21 mouse cellular contexts compared by ENCODE assay signal in the genomic region with DNA sequence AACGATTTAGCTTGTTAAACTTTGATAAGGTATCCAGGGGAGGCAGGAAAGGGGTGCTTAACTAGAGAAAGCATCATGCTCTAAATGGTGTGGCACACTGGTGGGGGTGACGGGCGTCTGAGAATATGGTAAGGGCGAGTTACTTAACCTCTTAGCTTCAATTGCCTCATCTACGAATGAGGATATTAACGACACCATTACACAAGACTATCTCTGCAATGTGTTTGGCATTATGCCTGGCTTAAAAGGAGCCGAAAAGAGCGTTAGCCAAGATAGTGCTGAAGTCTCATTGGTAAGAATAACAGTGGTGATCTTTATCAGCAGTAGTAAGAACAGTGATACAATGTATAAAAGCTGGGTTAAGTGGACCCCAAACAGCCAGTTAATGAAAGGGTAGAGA.
DNase-seq lines count a peak whose midpoint lies in the region; ATAC-seq and TF ChIP-seq lines count a peak whose summit lies in the region.
"Had no signal": no experiment of that assay in that cellular context is flagged by ENCODE, and none has a peak within 500 bp of the region (broad histone marks: within the 10 kb centered on the region; RNA-seq: fewer than 3 reads in every experiment).

No protein-coding gene starts in this region.

- TF ChIP-seq POLR2A in liver, adult 2 months (IDR thresholded peaks at IDR 0.05; ENCODE audit: extremely low read depth, insufficient read depth, low read length), result no peak

- no peaks in the 10 kb centered on the region for H3K36me3 ChIP-seq in liver, adult 2 months (ENCODE audit: control insufficient read depth, insufficient read depth, low read length)
- no peaks in the 10 kb centered on the region for H3K36me3 ChIP-seq in liver, embryonic 11.5 days (ENCODE audit: control insufficient read depth, insufficient read depth, low read length)
- H3K36me3 ChIP-seq: embryonic facial prominence, embryonic 15.5 days; heart, embryonic 15.5 days; liver, embryonic 12.5 days; stomach, embryonic 15.5 days had no signal

- H3K79me2 ChIP-seq in liver, adult 2 months (ENCODE audit: control insufficient read depth, insufficient read depth, low read length), result no peaks in the 10 kb centered on the region

- no peaks in the 10 kb centered on the region for H3K27me3 ChIP-seq in liver, adult 2 months (ENCODE audit: control insufficient read depth, insufficient read depth, low read length)
- no peaks in the 10 kb centered on the region for H3K27me3 ChIP-seq in liver, embryonic 11.5 days (replicated peaks; ENCODE audit: control insufficient read depth, insufficient read depth, low read length)
- H3K27me3 ChIP-seq: embryonic facial prominence, embryonic 15.5 days; heart, embryonic 15.5 days; liver, embryonic 12.5 days; stomach, embryonic 15.5 days had no signal

- H3K9me3 ChIP-seq in liver, embryonic 11.5 days (ENCODE audit: control insufficient read depth, low read length), result no peaks in the 10 kb centered on the region
- H3K9me3 ChIP-seq: embryonic facial prominence, embryonic 15.5 days; heart, embryonic 15.5 days; liver, embryonic 12.5 days; stomach, embryonic 15.5 days had no signal

- H3K4me3 ChIP-seq in liver, adult 2 months (ENCODE audit: insufficient read depth, low read depth, low read length), result no peak overlapping the region
- H3K4me3 ChIP-seq in liver, embryonic 11.5 days (ENCODE audit: low read depth, low read length), result no peak overlapping the region
- H3K4me3 ChIP-seq: embryonic facial prominence, embryonic 15.5 days; heart, embryonic 15.5 days; liver, embryonic 12.5 days; stomach, embryonic 15.5 days had no signal

- H3K9ac ChIP-seq in liver, adult 2 months (ENCODE audit: low read depth, low read length), result no peak overlapping the region
- no peak overlapping the region for H3K9ac ChIP-seq in liver, embryonic 11.5 days (ENCODE audit: low read depth, low read length)
- H3K9ac ChIP-seq: embryonic facial prominence, embryonic 15.5 days; heart, embryonic 15.5 days; hindbrain, embryonic 14.5 days; liver, embryonic 12.5 days; stomach, embryonic 15.5 days had no signal

- no peak for TF ChIP-seq CTCF in liver, adult 2 months (IDR thresholded peaks at IDR 0.05; ENCODE audit: low read depth, low read length)

- H3K4me2 ChIP-seq in liver, embryonic 11.5 days, result no peak overlapping the region
- H3K4me2 ChIP-seq: embryonic facial prominence, embryonic 15.5 days; heart, embryonic 15.5 days; hindbrain, embryonic 14.5 days; liver, embryonic 12.5 days; midbrain, embryonic 11.5 days; stomach, embryonic 15.5 days had no signal

- DNase-seq in adrenal gland, adult 2 months, result peak; percentile 7
- DNase-seq in adrenal gland, postnatal 25 days, result no peak
- DNase-seq in liver, adult 2 months (ENCODE audit: extremely low read depth, low read depth, low spot score), result peak; percentile 17
- no peak for DNase-seq in liver, embryonic 11.5 days (ENCODE audit: low spot score)
- peak; percentile 49 for DNase-seq in 416B (ENCODE audit: low read depth)
- peak; percentile 30 for DNase-seq in lung, postnatal 36 days
- DNase-seq in urinary bladder, postnatal 14 days (ENCODE audit: low spot score), result no peak
- DNase-seq: cerebellum, adult 9-10 months; gastrocnemius, postnatal 36 days; heart, postnatal 36 days; kidney, adult 2 months; right cerebral cortex, adult 18-20 months; thymus, postnatal 25 days had no signal

- H3K4me1 ChIP-seq in liver, adult 2 months (ENCODE audit: control insufficient read depth, insufficient read depth, low read length), result no peaks in the 10 kb centered on the region
- H3K4me1 ChIP-seq in liver, embryonic 11.5 days (replicated peaks; ENCODE audit: control insufficient read depth, insufficient read depth, low read length), result no peaks in the 10 kb centered on the region
- H3K4me1 ChIP-seq: embryonic facial prominence, embryonic 15.5 days; liver, embryonic 12.5 days; stomach, embryonic 15.5 days had no signal

- no peak for ATAC-seq in liver, embryonic 11.5 days (replicated peaks; ENCODE audit: low FRiP score)
- ATAC-seq: liver, embryonic 12.5 days had no signal

- no peak overlapping the region for H3K27ac ChIP-seq in liver, adult 2 months (replicated peaks; ENCODE audit: insufficient read depth, low read depth, low read length)
- H3K27ac ChIP-seq in liver, embryonic 11.5 days (ENCODE audit: low read depth, low read length), result no peak overlapping the region
- H3K27ac ChIP-seq: embryonic facial prominence, embryonic 15.5 days; heart, embryonic 15.5 days; hindbrain, embryonic 14.5 days; kidney, postnatal 0 days; liver, embryonic 12.5 days; macrophage; stomach, embryonic 15.5 days had no signal

- 60% methylated on average over 8 of the region's 8 CpGs for WGBS in liver, adult 2 months
- 79% methylated on average over 8 of the region's 8 CpGs for WGBS in liver, embryonic 11.5 days

Comparison
In these comparisons a context has a peak if more than half of its experiments do, and no peak if none do; other contexts are left out.
1. DNase-seq: peak in adrenal gland, adult 2 months (single experiment), liver, adult 2 months (single experiment), 416B (single experiment) and lung, postnatal 36 days (single experiment); none in adrenal gland, postnatal 25 days (single experiment), liver, embryonic 11.5 days (single experiment) and urinary bladder, postnatal 14 days (single experiment).